Mouse (Mus musculus): ENCODE measurements at regions not wholly inside any gene's neighbourhood (a gene's known extent, or its start where the extent isn't known, plus 50 kb on each side); places are given as distances from the start of the nearest gene placed in this dataset.
A peak's percentile ranks its signal among the peaks of the same experiment; 100 is the strongest.
"Not testable (repeated sequence)": the region's sequence is repeated elsewhere in the genome, so short reads cannot be mapped to it uniquely, and the experiment has no call there.

- ATAC-seq (ENCODE audit: low FRiP score): no peak
- no peak overlapping the region for H3K4me3 ChIP-seq
These were observed 139.5 kb upstream of the Sfswap start for GRCm38 (mm10) chr5:129361527-129361926.

DNA sequence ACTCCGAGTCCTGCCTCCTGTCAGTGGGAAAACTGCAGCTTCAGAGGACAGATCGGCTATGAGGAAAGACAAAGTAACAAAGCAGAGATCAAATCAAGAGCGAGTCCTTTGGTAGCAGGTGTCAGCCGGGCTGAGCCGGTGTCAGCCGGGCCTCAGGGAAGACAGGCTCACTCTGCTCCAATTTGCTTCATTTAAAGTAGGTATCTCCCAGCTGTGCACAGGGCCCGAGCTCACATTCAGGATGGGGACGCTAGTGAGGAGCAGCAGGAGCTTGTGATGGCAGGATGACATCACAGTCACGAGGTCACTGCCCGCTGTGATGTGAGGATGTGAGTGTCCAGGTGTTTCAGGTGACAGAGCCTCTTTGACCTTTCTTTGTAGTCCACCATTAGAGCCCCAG is 137.8 kb upstream of the Sfswap start:
- H3K4me2 ChIP-seq: no peak overlapping the region
- H3K4me3 ChIP-seq: no peak overlapping the region
- H3K27ac ChIP-seq: no peak overlapping the region
- H3K27me3 ChIP-seq: no peaks in the 10 kb centered on the region
- peak; percentile 29; the same call in 1 of the 2 replicates for ATAC-seq (ENCODE audit: low FRiP score)
- no peaks in the 10 kb centered on the region for H3K9me3 ChIP-seq
- no peaks in the 10 kb centered on the region for H3K36me3 ChIP-seq
- no peak overlapping the region for H3K9ac ChIP-seq
- 53% methylated on average over 10 of the region's 10 CpGs for WGBS
- H3K4me1 ChIP-seq (replicated peaks): peaks cover 15% of the 10 kb centered on the region

More at GRCm38 (mm10) chr5:129361527-129361926, 139.5 kb upstream of the Sfswap start:
- Histone ChIP-seq H3K36me3 (no peaks in the 10 kb centered on the region), H3K4me1 (replicated peaks) (peaks cover 15% of the 10 kb centered on the region), H3K9ac (no peak overlapping the region), H3K27ac (no peak overlapping the region), H3K27me3 (no peaks in the 10 kb centered on the region), H3K9me3 (no peaks in the 10 kb centered on the region), H3K4me2 (no peak overlapping the region)
- WGBS: 64% methylated on average over 2 of the region's 2 CpGs

DNA sequence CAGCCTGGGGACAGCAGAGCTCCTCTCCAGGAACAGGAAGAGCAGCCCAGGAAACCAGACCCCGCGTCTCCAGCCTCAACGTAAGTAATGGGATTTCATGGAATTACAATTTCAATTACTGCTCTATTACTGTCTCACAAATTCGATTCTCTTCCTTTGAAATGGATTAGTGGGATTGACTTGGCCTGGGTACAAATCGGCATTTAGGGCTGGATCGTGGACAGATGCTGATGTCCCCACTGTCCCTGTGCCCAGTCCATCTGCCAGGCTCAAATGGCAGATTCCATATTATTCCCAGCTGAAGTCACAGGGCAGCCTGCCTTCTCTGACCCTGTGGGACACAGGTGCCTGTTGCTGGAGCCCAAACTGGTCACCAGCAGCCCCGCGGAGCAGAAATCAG is 136.0 kb upstream of the Sfswap start:
- Histone ChIP-seq H3K9me3 (no peaks in the 10 kb centered on the region), H3K4me2 (no peak overlapping the region), H3K4me1 (replicated peaks) (peaks cover 15% of the 10 kb centered on the region), H3K4me3 (no peak overlapping the region), H3K27ac (no peak overlapping the region), H3K36me3 (no peaks in the 10 kb centered on the region), H3K27me3 (no peaks in the 10 kb centered on the region), H3K9ac (no peak overlapping the region)
- 75% methylated on average over 8 of the region's 8 CpGs for WGBS
- no peak for ATAC-seq (ENCODE audit: low FRiP score)

- Histone ChIP-seq H3K4me3 (no peak overlapping the region), H3K4me2 (no peak overlapping the region), H3K9ac (no peak overlapping the region), H3K4me1 (replicated peaks) (peaks cover 15% of the 10 kb centered on the region), H3K9me3 (no peaks in the 10 kb centered on the region), H3K36me3 (no peaks in the 10 kb centered on the region), H3K27me3 (no peaks in the 10 kb centered on the region), H3K27ac (no peak overlapping the region)
- ATAC-seq (ENCODE audit: low FRiP score): no peak
- WGBS: 87% methylated on average over 13 of the region's 13 CpGs
These were observed 133.8 kb upstream of the Sfswap start for GRCm38 (mm10) chr5:129367266-129367665.

- Histone ChIP-seq H3K9ac (no peak overlapping the region), H3K4me3 (no peak overlapping the region), H3K27ac (no peak overlapping the region), H3K4me1 (replicated peaks) (no peaks in the 10 kb centered on the region), H3K27me3 (0 out of 2 replicates have a peak, but pooled peaks cover 3% of the 10 kb centered on the region), H3K4me2 (no peak overlapping the region), H3K9me3 (peaks cover 12% of the 10 kb centered on the region; the same call in 1 of the 2 replicates), H3K36me3 (no peaks in the 10 kb centered on the region)
- ATAC-seq (ENCODE audit: low FRiP score): no peak
- 94% methylated on average over 7 of the region's 7 CpGs for WGBS
These were observed 120.2 kb upstream of the Sfswap start for GRCm38 (mm10) chr5:129380861-129381260.

GRCm38 (mm10) chr5:129384976-129385375 is 116.0 kb upstream of the Sfswap start:
- no peak overlapping the region for H3K4me2 ChIP-seq
- H3K36me3 ChIP-seq: no peaks in the 10 kb centered on the region
- 96% methylated on average over 8 of the region's 8 CpGs for WGBS
- H3K9ac ChIP-seq: no peak overlapping the region
- H3K9me3 ChIP-seq: no peaks in the 10 kb centered on the region
- no peak overlapping the region for H3K27ac ChIP-seq
- no peaks in the 10 kb centered on the region for H3K4me1 ChIP-seq (replicated peaks)
- ATAC-seq (ENCODE audit: low FRiP score): no peak
- 0 out of 2 replicates have a peak, but pooled peaks cover 7% of the 10 kb centered on the region for H3K27me3 ChIP-seq
- no peak overlapping the region for H3K4me3 ChIP-seq

DNA sequence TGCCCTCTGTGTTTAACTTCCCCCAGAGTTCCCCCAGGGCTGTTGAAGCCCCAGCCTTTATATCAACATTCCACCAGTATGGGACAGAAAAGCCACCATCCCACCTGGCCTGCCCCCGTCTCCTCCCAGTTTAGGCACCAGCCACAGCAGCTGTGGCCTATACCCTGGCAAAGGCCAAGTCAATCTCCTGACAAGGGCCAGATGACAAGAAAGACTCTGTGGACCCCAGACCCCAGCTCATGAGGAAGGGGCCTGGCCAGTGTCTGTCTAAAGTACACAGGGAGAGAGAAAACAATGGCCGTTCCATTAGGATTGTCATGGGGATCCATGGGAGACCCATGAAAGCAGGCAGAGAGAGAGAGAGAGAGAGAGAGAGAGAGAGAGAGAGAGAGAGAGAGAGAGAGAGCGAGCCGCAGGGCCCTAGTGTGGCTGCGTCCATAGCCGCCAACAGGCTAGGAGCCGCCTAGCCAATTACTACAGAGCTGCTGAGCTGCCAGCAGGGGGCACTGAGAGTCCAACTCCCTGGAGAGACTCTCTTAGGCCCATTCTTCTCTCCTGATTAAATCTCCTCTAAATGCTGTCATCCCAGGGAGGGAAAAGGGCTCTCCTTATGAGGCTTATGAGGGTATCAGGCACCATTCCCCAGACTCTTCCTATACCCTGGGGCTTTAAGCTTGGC is 114.9 kb upstream of the Sfswap start:
- not testable (repeated sequence) for H3K4me2 ChIP-seq; H3K9ac ChIP-seq; H3K36me3 ChIP-seq; H3K4me1 ChIP-seq (replicated peaks); H3K9me3 ChIP-seq; H3K27me3 ChIP-seq; H3K4me3 ChIP-seq; H3K27ac ChIP-seq
- 55% methylated on average over 2 of the region's 7 CpGs for WGBS
- ATAC-seq (ENCODE audit: low FRiP score): peak; percentile 88

DNA sequence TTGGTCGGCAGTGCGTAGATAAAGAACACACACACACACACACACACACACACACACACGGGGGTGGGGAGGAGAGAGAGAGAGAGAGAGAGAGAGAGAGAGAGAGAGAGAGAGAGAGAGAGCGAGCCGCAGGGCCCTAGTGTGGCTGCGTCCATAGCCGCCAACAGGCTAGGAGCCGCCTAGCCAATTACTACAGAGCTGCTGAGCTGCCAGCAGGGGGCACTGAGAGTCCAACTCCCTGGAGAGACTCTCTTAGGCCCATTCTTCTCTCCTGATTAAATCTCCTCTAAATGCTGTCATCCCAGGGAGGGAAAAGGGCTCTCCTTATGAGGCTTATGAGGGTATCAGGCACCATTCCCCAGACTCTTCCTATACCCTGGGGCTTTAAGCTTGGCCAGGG is 114.3 kb upstream of the Sfswap start:
- no CpG with 5 or more reads among the region's 8 CpGs for WGBS
- H3K4me2 ChIP-seq, H3K27me3 ChIP-seq: not testable (repeated sequence)

GRCm38 (mm10) chr5:129387301-129387700 is 113.7 kb upstream of the Sfswap start:
- Histone ChIP-seq H3K4me3 (no peak overlapping the region), H3K27ac (no peak overlapping the region), H3K4me1 (replicated peaks) (peaks cover 4% of the 10 kb centered on the region; the same call in 1 of the 2 replicates), H3K9ac (no peak overlapping the region), H3K4me2 (no peak overlapping the region), H3K9me3 (no peaks in the 10 kb centered on the region), H3K27me3 (0 out of 2 replicates have a peak, but pooled peaks cover 7% of the 10 kb centered on the region), H3K36me3 (no peaks in the 10 kb centered on the region)
- ATAC-seq (ENCODE audit: low FRiP score): no peak
- WGBS: 82% methylated on average over 3 of the region's 3 CpGs

More for the DNA sequence above, 114.3 kb upstream of the Sfswap start:
- not testable (repeated sequence) for H3K36me3 ChIP-seq; H3K4me1 ChIP-seq (replicated peaks); H3K9me3 ChIP-seq; H3K27ac ChIP-seq; H3K4me3 ChIP-seq; H3K9ac ChIP-seq
- ATAC-seq (ENCODE audit: low FRiP score): peak; percentile 93

GRCm38 (mm10) chr5:129390921-129391371 is 110.1 kb upstream of the Sfswap start:
- Histone ChIP-seq H3K27me3 (0 out of 2 replicates have a peak, but pooled peaks cover 3% of the 10 kb centered on the region), H3K9me3 (no peaks in the 10 kb centered on the region), H3K4me3 (no peak overlapping the region), H3K4me1 (replicated peaks) (peaks cover 4% of the 10 kb centered on the region; the same call in 1 of the 2 replicates), H3K9ac (no peak overlapping the region), H3K27ac (no peak overlapping the region), H3K36me3 (no peaks in the 10 kb centered on the region), H3K4me2 (no peak overlapping the region)
- ATAC-seq (ENCODE audit: low FRiP score): no peak
- WGBS: 66% methylated on average over 4 of the region's 4 CpGs

DNA sequence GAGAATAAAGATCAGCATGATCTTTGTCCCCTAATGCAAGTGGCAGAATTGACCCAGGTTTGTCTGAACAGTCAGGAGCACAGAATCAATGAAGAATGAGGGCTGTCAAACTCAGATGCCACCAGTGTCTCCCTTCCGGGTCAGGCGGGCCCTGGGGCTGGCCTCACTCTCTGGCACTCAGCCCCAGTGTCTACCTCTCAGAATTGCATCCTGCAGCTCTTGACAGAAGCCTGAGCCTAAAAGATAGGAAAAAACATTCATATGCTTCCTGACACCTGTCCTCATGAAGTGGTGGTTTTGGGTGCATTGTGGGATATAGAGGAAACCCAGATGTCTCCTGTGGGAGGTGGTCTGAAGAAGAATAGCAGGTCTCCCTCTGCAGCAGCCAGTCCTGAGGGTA is 107.9 kb upstream of the Sfswap start:
- Histone ChIP-seq H3K36me3 (no peaks in the 10 kb centered on the region), H3K9ac (no peak overlapping the region), H3K27me3 (0 out of 2 replicates have a peak, but pooled peaks cover 3% of the 10 kb centered on the region), H3K27ac (no peak overlapping the region), H3K9me3 (no peaks in the 10 kb centered on the region), H3K4me1 (replicated peaks) (peaks cover 4% of the 10 kb centered on the region; the same call in 1 of the 2 replicates), H3K4me2 (no peak overlapping the region), H3K4me3 (no peak overlapping the region)
- ATAC-seq (ENCODE audit: low FRiP score): no peak
- 87% methylated on average over 2 of the region's 2 CpGs for WGBS

- Histone ChIP-seq H3K36me3 (no peaks in the 10 kb centered on the region), H3K27ac (no peak overlapping the region), H3K4me1 (replicated peaks) (peaks cover 4% of the 10 kb centered on the region; the same call in 1 of the 2 replicates), H3K4me2 (no peak overlapping the region), H3K9me3 (no peaks in the 10 kb centered on the region), H3K9ac (no peak overlapping the region), H3K4me3 (no peak overlapping the region), H3K27me3 (0 out of 2 replicates have a peak, but pooled peaks cover 3% of the 10 kb centered on the region)
- no peak for ATAC-seq (ENCODE audit: low FRiP score)
- WGBS: 83% methylated on average over 9 of the region's 9 CpGs
These were observed 107.3 kb upstream of the Sfswap start for GRCm38 (mm10) chr5:129393606-129394255.

Measured in hindbrain, embryonic 13.5 days (tissue).